Mouse (Mus musculus): ENCODE results near the gene Hmgcs2.

- no peak for TF ChIP-seq POLR2A (IDR thresholded peaks at IDR 0.05; ENCODE audit: insufficient read depth, low read depth, low read length)
- TF ChIP-seq CTCF (IDR thresholded peaks at IDR 0.05): no peak
Observed at GRCm38 (mm10) chr3:98238150-98238549, 42.1 kb upstream of the Hmgcs2 start.
